Mouse (Mus musculus) heart, postnatal 0 days (tissue): ENCODE results near the gene Dbil5. TPM values are rescaled to one million over a fixed set of nuclear protein-coding genes. Genes with fewer than 3 reads are reported as not detected.

ENCODE experiments used
- ATAC-seq: fragments of 200-750 bp; cut with Nextera tagmentation; 2 replicates; pipeline ENCODE4 v1.8.0; 2017; ENCODE audit warnings: low read depth, moderate number of reproducible peaks, moderate library complexity; ENCODE audit not compliant: insufficient read depth
- DNase-seq: peaks from one replicate; pipeline ENCODE4 v3.0.0-alpha.2; 2016; ENCODE audit warnings: low spot score
- H3K27ac ChIP-seq: fragments of 300-500 bp; sonication (generic); 2 replicates; pipeline ENCODE4 v1.5.1; 2014; ENCODE audit warnings: low read depth, mild to moderate bottlenecking
- H3K27me3 ChIP-seq: fragments of 300-500 bp; sonication (generic); 2 replicates; pipeline ENCODE4 v1.6.1; 2014; ENCODE audit warnings: low read length, mixed read lengths; ENCODE audit not compliant: control insufficient read depth, insufficient read depth
- H3K36me3 ChIP-seq: fragments of 300-500 bp; sonication (generic); replicated peaks from 2 replicates; pipeline ENCODE4 v1.6.1; 2014; ENCODE audit warnings: low read length, mixed read lengths; ENCODE audit not compliant: control insufficient read depth, insufficient read depth
- H3K4me1 ChIP-seq: fragments of 300-500 bp; sonication (generic); 2 replicates; pipeline ENCODE4 v1.6.1; 2014; ENCODE audit warnings: antibody characterized with exemption; ENCODE audit not compliant: control insufficient read depth, insufficient read depth
- H3K4me2 ChIP-seq: fragments of 300-500 bp; sonication (generic); 2 replicates; pipeline ENCODE4 v1.6.1; 2014; ENCODE audit warnings: low read depth, mild to moderate bottlenecking, low read length, moderate library complexity
- H3K4me3 ChIP-seq: fragments of 300-500 bp; sonication (generic); 2 replicates; pipeline ENCODE4 v1.5.1; 2014; ENCODE audit warnings: low read depth, low read length
- H3K9ac ChIP-seq: fragments of 300-500 bp; sonication (generic); replicated peaks from 2 replicates; pipeline ENCODE4 v1.6.1; 2014; ENCODE audit warnings: low read depth, low read length, mixed read lengths
- H3K9me3 ChIP-seq: fragments of 300-500 bp; sonication (generic); replicated peaks from 2 replicates; pipeline ENCODE4 v1.6.1; 2016; ENCODE audit warnings: low read length; ENCODE audit not compliant: control insufficient read depth
- CTCF ChIP-seq: IDR thresholded peaks from 2 replicates; pipeline ENCODE4 v1.5.1; 2016; ENCODE audit warnings: antibody characterized with exemption, control low read depth, low read depth
- EP300 ChIP-seq: IDR thresholded peaks from 2 replicates; pipeline ENCODE4 v1.6.1; 2016; ENCODE audit warnings: antibody characterized with exemption, low read depth
- WGBS: fragments of 180-500 bp; shearing (Covaris S2); extraction: QIAGEN DNeasy Blood & Tissue Kit; methylation state at CpG from one replicate; pipeline ENCODE4 v1.1.7; 2014; 5-methylcytosine and 5-hydroxymethylcytosine counted together
- polyA plus RNA-seq: library from polyadenylated mRNA; unstranded; fragments of >200 nt; fragmentation: Nextera tagmentation; extraction: Ambion mirVana; gene quantifications from 2 replicates; pipeline ENCODE4 v1.2.1, GENCODE M21; 2015
- total RNA-seq: library from RNA; depleted of rRNA; stranded (reverse); fragments of >200 nt; gene quantifications from 2 replicates; pipeline ENCODE4 v1.2.3, GENCODE M21; 2014; ENCODE audit warnings: low replicate concordance

Gene Dbil5
- total and polyA plus RNA-seq, 2 experiments from 2014 or later: 1.6 TPM; not detected in 1

- no peak overlapping the region for H3K9ac ChIP-seq
- no peak for ATAC-seq
Measured at GRCm38 (mm10) chr11:76215011-76215410, 2.4 kb upstream of the Dbil5 start.

GRCm38 (mm10) chr11:76216049-76216540, 1.3 kb upstream of the Dbil5 start:
- Histone ChIP-seq H3K4me1 (0 out of 2 replicates have a peak, but pooled peaks cover 5% of the 10 kb centered on the region), H3K36me3 (peaks cover 32% of the 10 kb centered on the region), H3K4me2 (peak overlapping the region; percentile 68; the same call in 1 of the 2 replicates), H3K9ac (no peak overlapping the region), H3K27ac (no peak overlapping the region), H3K27me3 (no peaks in the 10 kb centered on the region), H3K9me3 (no peaks in the 10 kb centered on the region), H3K4me3 (no peak overlapping the region)
- ATAC-seq (no peak), DNase-seq (no peak)
- no peak for TF ChIP-seq EP300
- no peak for TF ChIP-seq CTCF
- WGBS: 94% methylated on average over 5 of the region's 5 CpGs

More at GRCm38 (mm10) chr11:76215011-76215410, 2.4 kb upstream of the Dbil5 start:
- Histone ChIP-seq H3K36me3 (peaks cover 28% of the 10 kb centered on the region), H3K9me3 (no peaks in the 10 kb centered on the region), H3K4me1 (0 out of 2 replicates have a peak, but pooled peaks cover 5% of the 10 kb centered on the region), H3K4me2 (no peak overlapping the region), H3K27ac (no peak overlapping the region), H3K27me3 (no peaks in the 10 kb centered on the region), H3K4me3 (no peak overlapping the region)
- no peak for TF ChIP-seq EP300
- 87% methylated on average over 2 of the region's 2 CpGs for WGBS
- no peak for DNase-seq

DNA sequence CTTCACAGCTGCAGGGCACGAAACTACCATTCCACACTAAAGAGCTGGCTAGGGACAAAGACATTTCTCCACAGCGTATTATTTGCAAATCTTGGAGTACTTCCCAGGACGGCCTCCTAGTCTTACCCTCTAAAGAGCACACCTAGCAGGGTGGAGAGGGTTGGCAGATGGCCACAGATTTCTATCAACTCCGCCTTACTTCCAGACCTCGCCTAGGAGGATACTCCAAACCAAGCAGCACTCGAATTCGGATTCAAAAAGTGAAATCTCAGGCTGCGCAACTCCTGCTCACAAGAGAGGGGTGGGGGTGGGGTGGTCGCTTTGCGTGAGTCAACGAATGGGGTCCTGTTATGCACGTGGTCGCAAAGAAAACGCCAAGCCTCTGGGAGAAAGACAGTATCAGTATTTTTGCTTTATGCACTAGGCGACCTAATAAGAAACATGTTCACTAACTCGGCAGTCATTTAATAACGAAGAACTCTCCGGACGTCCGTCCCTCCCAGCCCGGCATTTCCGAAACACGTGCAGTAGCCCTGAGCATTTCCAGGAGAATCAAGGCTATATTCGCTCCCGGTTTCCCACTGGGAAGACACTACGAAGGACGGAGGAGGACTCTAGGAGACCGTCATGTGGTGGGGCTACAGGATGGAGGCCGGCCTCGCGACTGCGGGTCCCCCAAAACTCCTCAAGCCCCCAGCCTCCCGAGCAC, 573 bp upstream of the Dbil5 start:
- Histone ChIP-seq H3K4me3 (peak overlapping the region; percentile 61), H3K27ac (peak overlapping the region; percentile 60), H3K36me3 (peaks cover 38% of the 10 kb centered on the region), H3K27me3 (no peaks in the 10 kb centered on the region), H3K4me1 (0 out of 2 replicates have a peak, but pooled peaks cover 5% of the 10 kb centered on the region), H3K9me3 (no peaks in the 10 kb centered on the region), H3K9ac (peak overlapping the region; percentile 67), H3K4me2 (peak overlapping the region; percentile 68)
- TF ChIP-seq EP300 (no peak), CTCF (no peak)
- peak; percentile 23 for DNase-seq
- ATAC-seq: peak; percentile 49
- WGBS: 2% methylated on average over 33 of the region's 33 CpGs

DNA sequence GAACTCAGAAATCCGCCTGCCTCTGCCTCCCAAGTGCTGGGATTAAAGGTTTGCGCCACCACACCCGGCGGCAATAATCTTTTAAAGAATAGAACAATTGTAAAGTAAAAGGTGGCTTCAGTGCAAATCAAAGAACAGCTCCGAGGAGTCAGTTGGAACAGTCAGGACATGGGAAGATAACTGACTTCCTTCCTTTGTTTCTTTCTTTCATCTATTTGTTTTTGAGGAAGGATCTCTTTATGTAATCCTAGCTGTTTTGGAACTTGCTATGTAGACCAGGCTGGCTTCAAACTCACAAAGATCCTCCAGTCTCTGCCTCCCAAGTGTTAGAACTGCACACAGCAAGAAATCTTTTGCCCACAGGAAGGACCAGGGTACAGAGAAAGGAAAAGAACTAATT, 7.2 kb downstream of the Dbil5 start:
- no peaks in the 10 kb centered on the region for H3K27me3 ChIP-seq
- H3K4me3 ChIP-seq: no peak overlapping the region
- H3K4me2 ChIP-seq: no peak overlapping the region
- peaks cover 38% of the 10 kb centered on the region for H3K36me3 ChIP-seq
- 92% methylated on average over 5 of the region's 5 CpGs for WGBS
- no peak for ATAC-seq
- no peaks in the 10 kb centered on the region for H3K4me1 ChIP-seq
- no peak overlapping the region for H3K27ac ChIP-seq
- no peak overlapping the region for H3K9ac ChIP-seq
- no peak for TF ChIP-seq EP300
- no peak for TF ChIP-seq CTCF
- DNase-seq: no peak
- H3K9me3 ChIP-seq: no peaks in the 10 kb centered on the region

GRCm38 (mm10) chr11:76225051-76225450, 7.6 kb downstream of the Dbil5 start:
- Histone ChIP-seq H3K9me3 (no peaks in the 10 kb centered on the region), H3K4me2 (no peak overlapping the region), H3K9ac (no peak overlapping the region), H3K27me3 (no peaks in the 10 kb centered on the region), H3K4me3 (no peak overlapping the region), H3K27ac (no peak overlapping the region), H3K36me3 (peaks cover 38% of the 10 kb centered on the region), H3K4me1 (no peaks in the 10 kb centered on the region)
- ATAC-seq: no peak
- no peak for TF ChIP-seq EP300
- no peak for DNase-seq

GRCm38 (mm10) chr11:76236136-76236535, 18.7 kb downstream of the Dbil5 start:
- H3K9ac ChIP-seq: no peak overlapping the region
- no peak overlapping the region for H3K27ac ChIP-seq
- no peak overlapping the region for H3K4me3 ChIP-seq
- H3K9me3 ChIP-seq: no peaks in the 10 kb centered on the region
- no peak for TF ChIP-seq CTCF
- TF ChIP-seq EP300: no peak
- no peak for DNase-seq
- 88% methylated on average over 3 of the region's 3 CpGs for WGBS
- ATAC-seq: no peak
- no peaks in the 10 kb centered on the region for H3K27me3 ChIP-seq
- H3K4me1 ChIP-seq: no peaks in the 10 kb centered on the region
- H3K4me2 ChIP-seq: no peak overlapping the region
- H3K36me3 ChIP-seq: peaks cover 67% of the 10 kb centered on the region
